Mouse (Mus musculus) lung, postnatal 25 days (tissue): ENCODE measurements around the gene Hba-a2.
A peak's percentile ranks its signal among the peaks of the same experiment; 100 is the strongest.
"Not testable (repeated sequence)": the region's sequence is repeated elsewhere in the genome, so short reads cannot be mapped to it uniquely, and the experiment has no call there.

Experiments used
- DNase-seq: peaks from one replicate; pipeline ENCODE4 v3.0.0; 2022; ENCODE audit warnings: low spot score

Gene Hba-a2

GRCm38 (mm10) chr11:32296203-32296602, at the start of gene Hba-a2:
TSS of gene Hba-a2 (plus strand) at chr11:32296489.
- not testable (repeated sequence) for DNase-seq

GRCm38 (mm10) chr11:32247068-32247467, 49.2 kb upstream of the Hba-a2 start:
- no peak for DNase-seq

GRCm38 (mm10) chr11:32248350-32248749, 47.9 kb upstream of the Hba-a2 start:
- DNase-seq = no peak

GRCm38 (mm10) chr11:32250880-32251763, 45.2 kb upstream of the Hba-a2 start:
- no peak for DNase-seq

- DNase-seq = no peak
Measured at GRCm38 (mm10) chr11:32253121-32253520, 43.2 kb upstream of the Hba-a2 start.

GRCm38 (mm10) chr11:32256146-32256545, 40.1 kb upstream of the Hba-a2 start:
- DNase-seq = no peak

GRCm38 (mm10) chr11:32256566-32256965, 39.7 kb upstream of the Hba-a2 start:
- no peak for DNase-seq

- no peak for DNase-seq
Measured at GRCm38 (mm10) chr11:32262674-32263415, 33.4 kb upstream of the Hba-a2 start.

- DNase-seq = no peak
Measured at GRCm38 (mm10) chr11:32265117-32265738, 31.1 kb upstream of the Hba-a2 start.

GRCm38 (mm10) chr11:32266194-32266593, 30.1 kb upstream of the Hba-a2 start:
- DNase-seq = no peak

GRCm38 (mm10) chr11:32266776-32267175, 29.5 kb upstream of the Hba-a2 start:
- DNase-seq = no peak

GRCm38 (mm10) chr11:32267188-32267884, 29.0 kb upstream of the Hba-a2 start, which contains the start of gene Nprl3:
TSS of gene Nprl3 (minus strand) at chr11:32267707.
- DNase-seq = peak; percentile 97

GRCm38 (mm10) chr11:32267964-32268363, 28.3 kb upstream of the Hba-a2 start:
- DNase-seq = no peak

GRCm38 (mm10) chr11:32268952-32269351, 27.3 kb upstream of the Hba-a2 start:
- no peak for DNase-seq

- DNase-seq = no peak
Measured at GRCm38 (mm10) chr11:32271178-32271577, 25.1 kb upstream of the Hba-a2 start.

GRCm38 (mm10) chr11:32276347-32276746, 19.9 kb upstream of the Hba-a2 start, which contains the start of gene Hba-x:
TSS of gene Hba-x (plus strand) at chr11:32276400.
- DNase-seq = no peak

- DNase-seq = no peak
Measured at GRCm38 (mm10) chr11:32277736-32278457, 18.4 kb upstream of the Hba-a2 start.

GRCm38 (mm10) chr11:32278458-32278957, 17.8 kb upstream of the Hba-a2 start:
- no peak for DNase-seq

GRCm38 (mm10) chr11:32280646-32281045, 15.6 kb upstream of the Hba-a2 start:
- no peak for DNase-seq

GRCm38 (mm10) chr11:32281416-32282144, 14.7 kb upstream of the Hba-a2 start:
- DNase-seq = no peak
